Mouse (Mus musculus) ES-Bruce4 (cell line): ENCODE data around the gene Agfg2.

Experiments used
- CTCF ChIP-seq: IDR thresholded peaks from one replicate; pipeline ENCODE4 v1.8.1; 2011; ENCODE audit warnings: low read depth, low read length
- EP300 ChIP-seq: IDR thresholded peaks from 2 replicates; pipeline ENCODE4 v1.6.1; 2011; ENCODE audit warnings: low read depth, low read length; ENCODE audit not compliant: insufficient read depth
- POLR2A ChIP-seq: IDR thresholded peaks from one replicate; pipeline ENCODE4 v1.8.1; 2011; ENCODE audit warnings: low read length; ENCODE audit not compliant: insufficient read depth

DNA sequence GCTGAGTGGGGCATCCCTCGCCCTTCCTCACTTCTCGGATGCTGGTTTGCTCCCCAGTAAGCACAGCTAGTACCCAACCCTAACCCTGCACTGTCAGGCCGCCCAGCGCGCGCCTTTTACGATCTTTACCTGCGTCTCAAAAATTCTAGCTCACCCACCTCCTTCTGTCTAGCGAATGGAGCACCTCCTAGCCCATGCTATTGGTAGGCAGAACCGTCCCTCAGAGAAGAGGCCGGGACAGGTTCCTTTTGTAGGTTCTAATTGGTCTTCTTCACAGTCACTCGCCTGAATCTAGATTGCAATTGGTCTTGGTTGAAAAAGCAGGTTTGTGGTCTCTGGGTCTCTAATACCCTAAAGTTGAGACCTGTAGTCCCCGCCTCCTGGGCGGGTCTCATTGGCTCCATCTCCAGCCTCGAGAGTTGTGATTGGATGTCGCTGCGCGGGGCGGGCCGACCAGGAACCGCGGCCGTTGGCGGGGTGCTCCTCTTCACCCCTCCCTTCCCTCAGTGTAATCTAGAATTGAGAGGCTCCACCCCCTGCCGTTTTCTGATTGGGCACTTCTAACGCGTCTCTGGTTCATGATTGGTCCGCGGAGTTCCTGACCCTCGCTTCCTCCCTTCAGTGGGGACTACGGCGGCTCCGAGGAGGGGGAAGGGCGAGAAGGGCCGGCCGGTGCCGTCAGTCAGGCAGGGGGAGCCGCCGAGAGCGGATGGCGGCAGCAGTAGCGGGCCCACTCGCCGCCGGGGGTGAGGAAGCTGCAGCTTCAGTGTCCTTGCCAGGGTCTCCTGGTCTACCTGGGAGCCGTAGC lies 55.8 kb downstream of the Agfg2 start, which contains the start of the genes Fbxo24, Lrch4 and Gm20605:
- TF ChIP-seq CTCF = no peak
- peak; percentile 90 for TF ChIP-seq POLR2A
- TF ChIP-seq EP300 = 0 out of 2 replicates have a peak, but pooled peaks have one; percentile 38
